ENCODE assay signal across 18 mouse cellular contexts in the genomic region with DNA sequence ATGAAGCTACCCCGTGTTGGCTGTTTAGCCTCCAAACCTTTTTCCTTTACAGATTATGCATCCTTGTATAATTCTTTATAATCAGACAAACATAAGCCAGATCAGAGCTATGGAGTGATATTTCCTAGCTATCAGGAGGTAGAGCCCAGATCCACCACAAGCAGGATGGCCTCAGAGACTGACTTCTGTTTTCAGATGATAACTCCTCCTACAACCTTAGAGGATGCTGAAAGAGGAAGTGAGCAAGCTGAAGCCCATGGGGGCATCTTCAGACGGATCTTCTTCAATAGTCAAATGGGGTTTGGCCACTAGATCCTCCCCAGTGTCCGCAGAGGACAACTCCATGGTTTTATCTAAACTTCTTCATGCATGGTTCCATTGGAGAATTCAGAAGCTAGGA. TPM values are rescaled to one million over a fixed set of nuclear protein-coding genes. Genes with fewer than 3 reads are reported as not detected.
DNase-seq lines count a peak whose midpoint lies in the region; ATAC-seq and TF ChIP-seq lines count a peak whose summit lies in the region.
"Had no signal": no experiment of that assay in that cellular context is flagged by ENCODE, and none has a peak within 500 bp of the region (broad histone marks: within the 10 kb centered on the region; RNA-seq: fewer than 3 reads in every experiment).

No protein-coding gene starts in this region.

- no peak for ATAC-seq in heart, embryonic 12.5 days (ENCODE audit: insufficient number of reproducible peaks, low FRiP score)
- peak; percentile 35; the same call in 1 of the 2 replicates for ATAC-seq in liver, postnatal 0 days
- no peak for ATAC-seq in midbrain, embryonic 16.5 days
- ATAC-seq: forebrain, postnatal 0 days had no signal

- H3K9ac ChIP-seq in heart, embryonic 12.5 days: no peak overlapping the region
- H3K9ac ChIP-seq in liver, postnatal 0 days (replicated peaks): no peak overlapping the region
- H3K9ac ChIP-seq in midbrain, embryonic 16.5 days (ENCODE audit: low read depth, low read length): no peak overlapping the region
- H3K9ac ChIP-seq: embryonic facial prominence, embryonic 13.5 days; forebrain, postnatal 0 days; hindbrain, embryonic 12.5 days; kidney, embryonic 15.5 days; liver, embryonic 14.5 days; neural tube, embryonic 12.5 days had no signal

- WGBS in heart, embryonic 12.5 days: 80% methylated on average over 3 of the region's 3 CpGs
- WGBS in liver, postnatal 0 days (ENCODE audit: insufficient replicate concordance): 33% methylated on average over 3 of the region's 3 CpGs
- 91% methylated on average over 3 of the region's 3 CpGs for WGBS in midbrain, embryonic 16.5 days

- intact Hi-C loops in left cerebral cortex, adult 2 months (cut with DNase I): no loop called here

- DNase-seq in heart, adult 11 months: peak; percentile 87
- peak; percentile 44 to 60 for DNase-seq in spleen, postnatal 36 days (ENCODE audit: low spot score in 2 of 2)
- no peak for DNase-seq in spleen, postnatal 4 days (ENCODE audit: low spot score in 2 of 2)
- DNase-seq in liver, postnatal 0 days: peak; percentile 24
- DNase-seq in left cerebral cortex, adult 2 months (ENCODE audit: extremely low spot score in 1 of 2, low spot score in 2 of 2): no peak
- no peak for DNase-seq in frontal cortex, postnatal 36 days (ENCODE audit: low spot score in 2 of 2)
- DNase-seq: adrenal gland, postnatal 14 days; cerebellum, adult 18-20 months; forebrain, postnatal 0 days; left cerebral cortex, postnatal 4 days; thymus, adult 18-20 months had no signal

- no peaks in the 10 kb centered on the region for H3K36me3 ChIP-seq in heart, embryonic 12.5 days
- H3K36me3 ChIP-seq in liver, postnatal 0 days (replicated peaks; ENCODE audit: insufficient read depth, low read length): no peaks in the 10 kb centered on the region
- H3K36me3 ChIP-seq in midbrain, embryonic 16.5 days (ENCODE audit: control insufficient read depth, insufficient read depth, low read length): no peaks in the 10 kb centered on the region
- H3K36me3 ChIP-seq: embryonic facial prominence, embryonic 13.5 days; hindbrain, embryonic 12.5 days; kidney, embryonic 15.5 days; neural tube, embryonic 12.5 days had no signal

- TF ChIP-seq CTCF in liver, postnatal 0 days (IDR thresholded peaks at IDR 0.05; ENCODE audit: low read depth): no peak
- no peak for TF ChIP-seq CTCF in left cerebral cortex, adult 2 months (IDR thresholded peaks at IDR 0.05)

- no peak overlapping the region for H3K4me3 ChIP-seq in heart, embryonic 12.5 days
- H3K4me3 ChIP-seq in liver, postnatal 0 days (ENCODE audit: low read depth, low read length): no peak overlapping the region
- H3K4me3 ChIP-seq in left cerebral cortex, adult 2 months: no peak overlapping the region
- no peak overlapping the region for H3K4me3 ChIP-seq in midbrain, embryonic 16.5 days (ENCODE audit: low read depth, low read length)
- H3K4me3 ChIP-seq: embryonic facial prominence, embryonic 13.5 days; hindbrain, embryonic 12.5 days; kidney, embryonic 15.5 days; neural tube, embryonic 12.5 days had no signal

- H3K4me1 ChIP-seq in heart, embryonic 12.5 days (replicated peaks): 0 out of 2 replicates have a peak, but pooled peaks cover 3% of the 10 kb centered on the region
- H3K4me1 ChIP-seq in liver, postnatal 0 days (ENCODE audit: insufficient read depth): no peaks in the 10 kb centered on the region
- no peaks in the 10 kb centered on the region for H3K4me1 ChIP-seq in midbrain, embryonic 16.5 days (ENCODE audit: control insufficient read depth, insufficient read depth, low read length)
- H3K4me1 ChIP-seq: hindbrain, embryonic 12.5 days; kidney, embryonic 15.5 days; neural tube, embryonic 12.5 days had no signal

- H3K27ac ChIP-seq in heart, embryonic 12.5 days (ENCODE audit: poor library complexity, severe bottlenecking): no peak overlapping the region
- no peak overlapping the region for H3K27ac ChIP-seq in liver, postnatal 0 days (ENCODE audit: low read depth)
- no peak overlapping the region for H3K27ac ChIP-seq in left cerebral cortex, adult 2 months
- H3K27ac ChIP-seq in midbrain, embryonic 16.5 days (ENCODE audit: low read length): no peak overlapping the region
- H3K27ac ChIP-seq: embryonic facial prominence, embryonic 13.5 days; hindbrain, embryonic 12.5 days; kidney, embryonic 15.5 days; liver, embryonic 14.5 days; neural tube, embryonic 12.5 days had no signal

- no peaks in the 10 kb centered on the region; the same call in none of the 2 replicates for H3K9me3 ChIP-seq in heart, embryonic 12.5 days (replicated peaks)
- H3K9me3 ChIP-seq in liver, postnatal 0 days (ENCODE audit: low read length): no peaks in the 10 kb centered on the region
- no peaks in the 10 kb centered on the region for H3K9me3 ChIP-seq in midbrain, embryonic 16.5 days (replicated peaks; ENCODE audit: control insufficient read depth, low read length, poor library complexity, severe bottlenecking)
- H3K9me3 ChIP-seq: embryonic facial prominence, embryonic 13.5 days; hindbrain, embryonic 12.5 days; kidney, embryonic 15.5 days; neural tube, embryonic 12.5 days had no signal

- no peak overlapping the region for H3K4me2 ChIP-seq in heart, embryonic 12.5 days
- H3K4me2 ChIP-seq in liver, postnatal 0 days (ENCODE audit: low read depth, low read length): no peak overlapping the region
- no peak overlapping the region for H3K4me2 ChIP-seq in midbrain, embryonic 16.5 days (ENCODE audit: low read length)
- H3K4me2 ChIP-seq: embryonic facial prominence, embryonic 13.5 days; hindbrain, embryonic 12.5 days; kidney, embryonic 15.5 days; neural tube, embryonic 12.5 days had no signal

- 0 out of 2 replicates have a peak, but pooled peaks have one; percentile 27 for TF ChIP-seq EP300 in liver, postnatal 0 days (IDR thresholded peaks at IDR 0.05; ENCODE audit: low read depth)

- peaks cover 84% of the 10 kb centered on the region for H3K27me3 ChIP-seq in heart, embryonic 12.5 days (replicated peaks)
- no peaks in the 10 kb centered on the region for H3K27me3 ChIP-seq in liver, postnatal 0 days (ENCODE audit: insufficient read depth, low read length)
- no peaks in the 10 kb centered on the region for H3K27me3 ChIP-seq in midbrain, embryonic 16.5 days (ENCODE audit: control insufficient read depth, insufficient read depth, low read depth, low read length)
- H3K27me3 ChIP-seq: embryonic facial prominence, embryonic 13.5 days; hindbrain, embryonic 12.5 days; kidney, embryonic 15.5 days; neural tube, embryonic 12.5 days had no signal

RNA-seq across cellular contexts. Expression of a gene that starts 48.1 kb away (rescaled TPM):
- polyA plus RNA-seq in heart, embryonic 12.5 days (2016; fragmentation: Nextera tagmentation; extraction: Ambion mirVana): 1.3 and 1.5 TPM in 2 replicates
- 3.3 and 4.6 TPM in 2 replicates for polyA plus RNA-seq in liver, postnatal 0 days (2015; fragmentation: Nextera tagmentation; extraction: Ambion mirVana)
- total RNA-seq in left cerebral cortex, adult 2 months (2021): 1 to 10 TPM; 1.3 to 1.7 TPM
- 0.59 and 0.71 TPM in 2 replicates for polyA plus RNA-seq in midbrain, embryonic 16.5 days (2015; fragmentation: Nextera tagmentation; extraction: Ambion mirVana)

Comparison
In these comparisons a context has a peak if more than half of its experiments do, and no peak if none do; other contexts are left out.
1. DNase-seq: peak in heart, adult 11 months (single experiment), spleen, postnatal 36 days (2 of 2) and liver, postnatal 0 days (single experiment); none in spleen, postnatal 4 days (0 of 2), left cerebral cortex, adult 2 months (0 of 2) and frontal cortex, postnatal 36 days (0 of 2).